Mouse (Mus musculus): ENCODE results near the gene Clasp1. TPM values are rescaled to one million over a fixed set of nuclear protein-coding genes. Genes with fewer than 3 reads are reported as not detected.

Gene Clasp1
- polyA plus RNA-seq, 1 experiment from 2014 or later, result 146 TPM

DNA sequence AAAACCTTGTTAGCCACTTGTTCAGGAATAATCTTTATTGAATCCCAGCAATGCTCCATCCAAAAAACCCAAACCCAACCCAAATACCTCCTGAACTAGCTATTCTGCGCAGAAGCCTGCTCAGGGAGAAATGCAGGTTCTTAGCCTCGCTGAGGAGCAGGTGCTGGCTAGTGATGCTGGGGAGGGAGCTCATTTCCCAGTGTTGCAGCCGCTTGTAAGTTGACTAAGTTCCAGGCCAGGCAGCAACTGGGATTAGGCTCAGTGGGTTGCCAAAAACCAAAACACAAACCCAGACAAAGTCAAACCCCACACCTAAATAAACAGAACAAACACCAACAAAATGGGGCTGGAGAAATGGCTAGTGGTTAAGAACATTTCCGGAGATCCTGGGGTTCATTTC lies 20.4 kb downstream of the Clasp1 start:
- no peaks in the 10 kb centered on the region for H3K4me1 ChIP-seq (replicated peaks)
- no peak overlapping the region for H3K9ac ChIP-seq (replicated peaks)
- no peak overlapping the region for H3K4me3 ChIP-seq (replicated peaks)
- no peaks in the 10 kb centered on the region for H3K27me3 ChIP-seq
- no peak overlapping the region for H3K4me2 ChIP-seq (replicated peaks)
- no peak for ATAC-seq
- H3K27ac ChIP-seq, result no peak overlapping the region
- H3K36me3 ChIP-seq, result peaks cover 5% of the 10 kb centered on the region
- 86% methylated on average over 4 of the region's 4 CpGs for WGBS
- no peaks in the 10 kb centered on the region for H3K9me3 ChIP-seq

DNA sequence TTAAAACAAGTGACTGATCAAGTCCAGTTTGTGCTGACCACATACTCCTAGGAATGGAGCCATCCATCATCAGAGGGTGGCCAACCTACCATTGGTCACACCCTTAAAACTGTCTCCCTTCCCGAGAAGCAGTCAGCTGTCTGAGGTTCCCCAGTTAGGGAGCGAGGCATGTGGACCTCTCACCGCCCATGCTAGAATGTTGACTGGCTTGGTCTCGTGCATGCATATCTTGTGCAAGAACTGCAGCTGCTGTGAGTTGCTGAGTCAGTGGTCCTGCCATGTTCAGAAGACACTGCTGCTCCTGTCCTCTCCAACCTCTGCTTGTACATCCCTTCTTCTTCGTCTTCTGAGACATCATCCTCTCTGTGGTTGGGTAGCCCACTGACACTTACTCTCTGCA lies 22.0 kb downstream of the Clasp1 start:
- no peak overlapping the region for H3K4me2 ChIP-seq (replicated peaks)
- no peak overlapping the region for H3K27ac ChIP-seq
- no peaks in the 10 kb centered on the region for H3K4me1 ChIP-seq (replicated peaks)
- WGBS, result 94% methylated on average over 5 of the region's 5 CpGs
- H3K27me3 ChIP-seq, result no peaks in the 10 kb centered on the region
- H3K36me3 ChIP-seq, result peaks cover 5% of the 10 kb centered on the region; the same call in 1 of the 2 replicates
- ATAC-seq, result no peak
- H3K4me3 ChIP-seq (replicated peaks), result no peak overlapping the region
- H3K9me3 ChIP-seq, result no peaks in the 10 kb centered on the region
- no peak overlapping the region for H3K9ac ChIP-seq (replicated peaks)

DNA sequence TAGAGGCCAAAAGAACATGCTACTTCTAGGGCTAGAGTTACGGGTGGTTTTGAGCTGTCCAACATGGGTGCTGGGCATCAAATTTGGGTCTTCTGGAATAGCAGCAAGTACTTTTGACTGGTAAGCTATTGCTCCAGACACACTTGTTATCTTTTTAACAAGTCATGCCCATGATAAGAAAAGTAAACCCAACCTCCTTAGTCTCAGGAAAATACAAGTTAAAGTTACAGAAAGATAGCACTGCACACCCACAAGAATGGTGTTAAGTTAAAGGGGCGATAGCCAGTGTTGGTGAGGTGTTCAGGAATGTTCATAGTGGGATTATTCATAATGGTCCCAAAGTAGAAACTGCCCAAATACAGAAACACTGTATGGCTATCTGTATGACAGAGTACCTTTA lies 24.3 kb downstream of the Clasp1 start:
- no peak overlapping the region for H3K27ac ChIP-seq
- no peaks in the 10 kb centered on the region for H3K27me3 ChIP-seq
- H3K36me3 ChIP-seq, result peaks cover 5% of the 10 kb centered on the region; the same call in 1 of the 2 replicates
- WGBS, result 95% methylated on average over 2 of the region's 2 CpGs
- no peaks in the 10 kb centered on the region for H3K4me1 ChIP-seq (replicated peaks)
- no peak overlapping the region for H3K4me2 ChIP-seq (replicated peaks)
- no peaks in the 10 kb centered on the region for H3K9me3 ChIP-seq
- H3K4me3 ChIP-seq (replicated peaks), result no peak overlapping the region
- ATAC-seq, result no peak
- no peak overlapping the region for H3K9ac ChIP-seq (replicated peaks)

DNA sequence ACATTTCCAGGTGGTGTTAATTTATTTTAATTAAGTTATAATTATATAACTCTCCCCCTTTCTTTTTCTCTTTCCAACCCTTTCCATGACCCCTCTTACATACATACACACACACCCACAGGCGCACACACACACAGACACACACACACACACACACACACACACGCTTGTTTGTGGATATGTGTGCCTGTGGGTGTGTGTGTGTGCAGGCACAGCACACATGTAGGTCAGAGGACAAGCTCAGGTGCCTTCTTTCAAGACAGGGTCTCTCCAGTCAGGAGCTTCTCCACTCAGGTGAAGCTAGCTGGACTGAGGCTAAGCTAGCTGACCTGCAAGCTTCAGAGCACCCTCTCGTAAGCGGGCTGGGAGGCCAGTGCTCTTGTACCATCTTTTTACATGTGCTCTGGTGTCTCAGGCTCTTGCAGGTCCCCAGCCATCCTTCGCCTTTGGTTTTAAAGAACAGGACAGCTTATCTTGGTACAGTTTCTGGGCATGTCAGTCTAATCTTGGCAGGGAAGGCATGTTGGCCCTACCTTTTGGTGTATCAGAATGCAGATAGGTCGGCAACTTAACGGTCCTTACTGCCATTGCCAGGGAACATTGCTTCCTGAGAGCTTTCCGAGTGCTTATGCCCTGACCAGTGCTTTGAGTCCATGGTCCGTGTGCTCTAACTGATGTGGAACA lies 28.3 kb downstream of the Clasp1 start:
- H3K4me2 ChIP-seq (replicated peaks), result no peak overlapping the region
- no peak overlapping the region for H3K27ac ChIP-seq
- ATAC-seq, result no peak
- no peak overlapping the region for H3K9ac ChIP-seq (replicated peaks)
- H3K4me1 ChIP-seq (replicated peaks), result peaks cover 3% of the 10 kb centered on the region; the same call in 1 of the 2 replicates
- H3K4me3 ChIP-seq (replicated peaks), result no peak overlapping the region
- H3K36me3 ChIP-seq, result peaks cover 20% of the 10 kb centered on the region
- WGBS, result 96% methylated on average over 9 of the region's 9 CpGs
- H3K9me3 ChIP-seq, result no peaks in the 10 kb centered on the region
- H3K27me3 ChIP-seq, result no peaks in the 10 kb centered on the region

DNA sequence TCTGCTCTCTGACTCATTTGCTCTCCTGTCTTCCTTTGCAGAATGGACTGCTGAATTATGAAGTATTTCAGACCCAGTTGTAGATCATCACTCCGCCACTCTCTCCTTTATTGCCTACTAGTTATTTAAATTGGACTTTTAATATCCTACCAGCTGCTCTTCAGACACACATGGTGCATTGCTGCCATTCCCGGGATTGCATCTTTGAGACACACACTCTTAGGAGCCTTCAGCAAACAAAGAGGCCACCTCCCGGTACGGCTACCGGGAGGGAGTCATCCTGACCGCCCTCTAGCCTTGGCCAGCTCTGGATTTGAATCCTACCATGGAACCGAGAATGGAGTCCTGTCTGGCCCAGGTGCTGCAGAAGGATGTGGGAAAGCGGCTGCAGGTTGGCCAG lies 30.5 kb downstream of the Clasp1 start:
- Histone ChIP-seq H3K4me1 (replicated peaks) (peaks cover 10% of the 10 kb centered on the region), H3K9me3 (no peaks in the 10 kb centered on the region), H3K4me2 (replicated peaks) (no peak overlapping the region), H3K27me3 (no peaks in the 10 kb centered on the region), H3K4me3 (replicated peaks) (no peak overlapping the region), H3K36me3 (peaks cover 38% of the 10 kb centered on the region), H3K9ac (replicated peaks) (no peak overlapping the region), H3K27ac (no peak overlapping the region)
- 93% methylated on average over 8 of the region's 8 CpGs for WGBS
- ATAC-seq, result no peak

DNA sequence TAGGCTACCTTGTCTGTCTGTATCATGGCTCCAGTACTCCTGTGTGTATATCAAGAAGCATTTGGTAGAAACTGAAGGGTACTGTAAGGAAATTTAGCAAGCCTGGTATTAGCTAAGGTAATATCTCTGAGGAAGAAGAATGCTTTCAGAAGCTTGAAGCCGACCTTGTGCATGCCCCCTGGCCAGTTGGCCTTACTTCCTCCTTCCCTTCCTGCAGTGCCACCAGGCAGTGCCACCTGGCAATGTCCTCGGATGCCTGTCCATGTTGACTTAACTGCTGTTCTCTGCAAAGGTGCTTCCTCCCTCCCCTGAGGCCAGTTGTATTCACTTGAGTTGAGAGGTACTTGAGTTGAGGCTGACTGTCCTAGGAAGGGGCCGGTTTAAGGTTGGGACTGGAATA lies 32.3 kb downstream of the Clasp1 start:
- Histone ChIP-seq H3K36me3 (peaks cover 47% of the 10 kb centered on the region), H3K4me1 (replicated peaks) (peaks cover 10% of the 10 kb centered on the region), H3K9me3 (no peaks in the 10 kb centered on the region), H3K9ac (replicated peaks) (no peak overlapping the region), H3K27me3 (no peaks in the 10 kb centered on the region), H3K4me3 (replicated peaks) (no peak overlapping the region), H3K4me2 (replicated peaks) (no peak overlapping the region), H3K27ac (no peak overlapping the region)
- 85% methylated on average over 3 of the region's 3 CpGs for WGBS
- no peak for ATAC-seq

DNA sequence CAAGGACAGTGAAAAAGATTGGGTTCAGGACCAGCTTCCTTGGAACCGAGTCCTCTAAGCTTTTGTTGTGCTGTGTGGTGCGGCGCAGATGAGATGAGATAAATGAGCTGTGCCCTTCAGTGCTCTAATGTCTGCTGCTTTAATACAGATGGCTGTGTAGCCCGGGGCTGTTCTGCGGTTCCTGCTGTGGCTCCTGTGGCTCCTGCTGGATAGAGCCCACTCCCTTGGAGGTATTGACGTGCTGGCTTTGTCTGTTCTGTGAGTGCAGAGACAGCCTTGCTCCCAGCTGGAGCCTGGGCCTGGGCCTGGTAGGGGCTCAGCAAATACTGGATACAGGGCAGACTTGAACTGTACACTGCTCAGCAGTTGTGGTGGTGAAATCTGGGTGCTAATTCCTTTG lies 34.0 kb downstream of the Clasp1 start:
- no peaks in the 10 kb centered on the region for H3K9me3 ChIP-seq
- ATAC-seq, result peak; percentile 49; the same call in 1 of the 2 replicates
- 65% methylated on average over 6 of the region's 6 CpGs for WGBS
- peaks cover 50% of the 10 kb centered on the region for H3K36me3 ChIP-seq
- no peak overlapping the region for H3K9ac ChIP-seq (replicated peaks)
- H3K27me3 ChIP-seq, result no peaks in the 10 kb centered on the region
- H3K4me2 ChIP-seq (replicated peaks), result no peak overlapping the region
- H3K27ac ChIP-seq, result 0 out of 2 replicates have a peak overlapping the region, but pooled peaks have one; percentile 9
- no peak overlapping the region for H3K4me3 ChIP-seq (replicated peaks)
- H3K4me1 ChIP-seq (replicated peaks), result peaks cover 14% of the 10 kb centered on the region

DNA sequence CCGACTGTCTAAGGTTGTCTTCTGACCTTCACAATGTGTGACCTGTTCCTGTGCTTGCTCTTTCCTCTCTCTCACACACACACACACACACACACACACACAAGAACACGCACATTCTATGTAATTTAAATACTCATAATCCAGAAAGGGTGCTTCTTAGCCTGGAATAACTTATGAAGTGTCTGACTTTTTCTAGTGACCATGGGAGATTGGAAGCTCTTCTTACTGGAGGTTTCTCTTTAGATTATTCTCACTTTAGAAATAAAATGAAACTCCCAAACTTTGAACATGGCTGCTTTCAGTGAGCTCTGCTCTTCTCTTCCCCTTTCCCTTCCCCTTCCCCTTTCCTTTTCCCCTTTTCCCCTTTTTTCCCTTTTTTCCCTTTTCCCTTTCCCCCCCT lies 37.1 kb downstream of the Clasp1 start:
- H3K27me3 ChIP-seq, result no peaks in the 10 kb centered on the region
- no peak for ATAC-seq
- peaks cover 24% of the 10 kb centered on the region for H3K4me1 ChIP-seq (replicated peaks)
- H3K4me3 ChIP-seq (replicated peaks), result no peak overlapping the region
- no peak overlapping the region for H3K27ac ChIP-seq
- no peaks in the 10 kb centered on the region for H3K9me3 ChIP-seq
- no peak overlapping the region for H3K9ac ChIP-seq (replicated peaks)
- H3K4me2 ChIP-seq (replicated peaks), result no peak overlapping the region
- 92% methylated on average over 2 of the region's 2 CpGs for WGBS
- peaks cover 34% of the 10 kb centered on the region for H3K36me3 ChIP-seq

DNA sequence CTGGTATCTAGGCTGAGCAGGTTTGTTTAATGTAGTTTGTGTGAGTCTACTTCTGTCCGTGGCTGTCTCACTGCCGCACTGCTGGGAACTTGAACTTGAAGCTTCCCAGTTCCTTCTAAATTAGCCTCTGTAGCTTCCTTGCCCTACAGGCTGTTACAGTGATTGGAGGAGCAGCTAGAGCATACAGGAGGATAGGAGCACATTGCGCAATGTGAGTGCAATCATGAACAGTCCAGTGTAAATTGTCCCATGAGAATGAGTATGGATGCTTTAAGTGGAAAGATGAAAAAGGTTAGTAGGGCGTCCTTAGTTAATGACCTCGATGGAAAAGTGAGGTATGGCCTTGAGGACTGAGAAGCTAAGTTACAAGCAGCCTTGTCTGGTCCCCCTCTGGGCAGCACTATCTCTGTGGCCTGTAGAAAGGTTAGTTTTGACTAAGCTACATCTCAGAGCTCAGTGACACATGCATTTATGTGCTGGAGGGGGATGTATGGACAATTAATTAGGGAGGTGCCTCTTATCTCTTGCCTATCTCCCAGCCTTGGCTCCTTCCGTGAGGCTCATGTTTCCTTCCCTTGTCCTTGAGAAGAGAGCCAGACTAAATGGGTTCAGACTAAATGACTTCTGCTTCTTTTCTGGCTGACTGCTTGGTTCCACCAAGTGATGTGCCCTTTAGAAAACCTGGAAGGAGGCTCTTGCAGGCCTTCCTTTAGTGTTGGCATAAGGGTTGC lies 39.7 kb downstream of the Clasp1 start:
- WGBS, result 86% methylated on average over 6 of the region's 6 CpGs
- Histone ChIP-seq H3K36me3 (peaks cover 18% of the 10 kb centered on the region), H3K9me3 (no peaks in the 10 kb centered on the region), H3K4me3 (replicated peaks) (no peak overlapping the region), H3K4me1 (replicated peaks) (peaks cover 14% of the 10 kb centered on the region; the same call in 1 of the 2 replicates), H3K4me2 (replicated peaks) (no peak overlapping the region), H3K27ac (no peak overlapping the region), H3K9ac (replicated peaks) (no peak overlapping the region), H3K27me3 (no peaks in the 10 kb centered on the region)
- ATAC-seq, result no peak

DNA sequence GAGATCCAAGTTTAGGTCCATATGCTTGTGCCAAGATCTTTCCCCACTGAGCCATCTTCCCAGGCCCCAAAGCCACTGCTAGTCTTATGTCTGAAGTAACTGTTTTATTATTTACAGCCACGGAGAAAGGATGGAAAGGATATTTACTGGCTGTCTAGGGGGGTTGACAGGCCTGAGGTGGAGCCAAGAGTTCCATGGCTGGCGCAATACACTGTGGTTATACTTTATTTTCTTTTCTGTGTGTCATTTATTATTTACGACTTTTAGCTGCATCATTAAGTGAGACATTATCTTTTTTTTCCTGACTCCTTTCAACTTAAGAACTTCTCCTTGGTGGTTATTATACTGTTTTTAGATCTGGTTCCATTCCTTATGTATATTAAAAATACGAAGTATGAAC lies 42.7 kb downstream of the Clasp1 start:
- peaks cover 22% of the 10 kb centered on the region for H3K4me1 ChIP-seq (replicated peaks)
- no peak overlapping the region for H3K27ac ChIP-seq
- no peak overlapping the region for H3K4me2 ChIP-seq (replicated peaks)
- 93% methylated on average over 4 of the region's 4 CpGs for WGBS
- no peaks in the 10 kb centered on the region for H3K27me3 ChIP-seq
- no peaks in the 10 kb centered on the region for H3K9me3 ChIP-seq
- ATAC-seq, result no peak
- peaks cover 3% of the 10 kb centered on the region; the same call in 1 of the 2 replicates for H3K36me3 ChIP-seq
- no peak overlapping the region for H3K9ac ChIP-seq (replicated peaks)
- H3K4me3 ChIP-seq (replicated peaks), result no peak overlapping the region

DNA sequence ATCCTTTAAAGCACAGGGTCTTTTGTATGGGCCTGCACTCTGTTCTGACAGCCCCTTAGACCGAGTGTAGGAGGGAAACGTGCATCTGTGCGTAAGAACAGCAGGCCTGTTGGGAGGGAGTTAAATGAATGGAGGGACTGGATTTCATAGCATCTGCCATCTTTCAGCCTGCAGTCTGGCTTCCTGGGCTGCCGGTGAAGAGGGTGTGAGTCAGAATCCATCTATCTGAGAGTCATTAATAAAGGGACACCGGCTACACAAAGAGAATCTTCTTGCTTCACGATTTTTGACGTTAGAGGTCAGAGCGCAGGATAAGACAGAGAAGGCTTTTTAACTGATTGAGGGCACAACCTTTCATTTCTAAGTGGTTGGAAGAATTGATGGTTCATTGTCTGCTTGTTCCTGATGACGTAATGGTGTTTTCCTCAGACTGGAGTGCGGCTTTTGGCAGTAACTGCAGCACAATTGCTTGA lies 46.2 kb downstream of the Clasp1 start:
- no peaks in the 10 kb centered on the region for H3K27me3 ChIP-seq
- WGBS, result 54% methylated on average over 10 of the region's 10 CpGs
- no peak overlapping the region for H3K4me3 ChIP-seq (replicated peaks)
- peaks cover 9% of the 10 kb centered on the region for H3K4me1 ChIP-seq (replicated peaks)
- peak overlapping the region; percentile 41 for H3K27ac ChIP-seq
- H3K36me3 ChIP-seq, result no peaks in the 10 kb centered on the region
- H3K9me3 ChIP-seq, result no peaks in the 10 kb centered on the region
- H3K4me2 ChIP-seq (replicated peaks), result no peak overlapping the region
- H3K9ac ChIP-seq (replicated peaks), result peak overlapping the region; percentile 48; the same call in 1 of the 2 replicates
- ATAC-seq, result peak; percentile 55

DNA sequence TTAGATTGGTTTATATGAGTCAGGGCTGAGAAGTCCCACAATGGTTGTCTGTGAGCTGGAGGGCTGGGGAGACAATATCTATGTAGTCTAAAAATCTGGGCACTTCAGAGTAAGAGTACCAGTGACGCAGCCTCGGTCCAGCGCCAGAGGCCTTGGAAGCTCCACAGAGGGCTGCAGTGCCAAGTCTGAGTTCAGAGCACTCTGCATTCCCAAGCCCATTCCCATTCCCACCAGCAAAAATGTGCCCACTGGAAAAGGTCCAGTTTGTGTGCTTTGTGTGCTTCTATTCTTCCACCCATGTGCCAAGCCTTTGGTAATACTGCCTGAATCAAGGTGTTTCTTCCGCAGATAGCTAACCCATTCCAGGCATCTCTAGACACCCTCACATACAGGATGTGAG lies 49.0 kb downstream of the Clasp1 start:
- Histone ChIP-seq H3K4me3 (replicated peaks) (no peak overlapping the region), H3K36me3 (no peaks in the 10 kb centered on the region), H3K9me3 (no peaks in the 10 kb centered on the region), H3K4me2 (replicated peaks) (no peak overlapping the region), H3K27me3 (no peaks in the 10 kb centered on the region), H3K4me1 (replicated peaks) (peaks cover 18% of the 10 kb centered on the region), H3K27ac (no peak overlapping the region), H3K9ac (replicated peaks) (no peak overlapping the region)
- no peak for ATAC-seq
- 94% methylated on average over 4 of the region's 4 CpGs for WGBS
